Mouse (Mus musculus) lung, adult 2 months (tissue): ENCODE results near the gene Nup62.

Experiments
- CTCF ChIP-seq: fragments of 200-500 bp; IDR thresholded peaks from 2 replicates; pipeline ENCODE4 v1.5.1; 2011; ENCODE audit warnings: mild to moderate bottlenecking, low read length, control low read depth; ENCODE audit not compliant: insufficient read depth
- POLR2A ChIP-seq: fragments of 200-500 bp; IDR thresholded peaks from 2 replicates; pipeline ENCODE4 v1.6.1; 2011; ENCODE audit warnings: low read depth, mild to moderate bottlenecking, control low read depth, low read length, borderline replicate concordance; ENCODE audit errors: extremely low read depth

DNA sequence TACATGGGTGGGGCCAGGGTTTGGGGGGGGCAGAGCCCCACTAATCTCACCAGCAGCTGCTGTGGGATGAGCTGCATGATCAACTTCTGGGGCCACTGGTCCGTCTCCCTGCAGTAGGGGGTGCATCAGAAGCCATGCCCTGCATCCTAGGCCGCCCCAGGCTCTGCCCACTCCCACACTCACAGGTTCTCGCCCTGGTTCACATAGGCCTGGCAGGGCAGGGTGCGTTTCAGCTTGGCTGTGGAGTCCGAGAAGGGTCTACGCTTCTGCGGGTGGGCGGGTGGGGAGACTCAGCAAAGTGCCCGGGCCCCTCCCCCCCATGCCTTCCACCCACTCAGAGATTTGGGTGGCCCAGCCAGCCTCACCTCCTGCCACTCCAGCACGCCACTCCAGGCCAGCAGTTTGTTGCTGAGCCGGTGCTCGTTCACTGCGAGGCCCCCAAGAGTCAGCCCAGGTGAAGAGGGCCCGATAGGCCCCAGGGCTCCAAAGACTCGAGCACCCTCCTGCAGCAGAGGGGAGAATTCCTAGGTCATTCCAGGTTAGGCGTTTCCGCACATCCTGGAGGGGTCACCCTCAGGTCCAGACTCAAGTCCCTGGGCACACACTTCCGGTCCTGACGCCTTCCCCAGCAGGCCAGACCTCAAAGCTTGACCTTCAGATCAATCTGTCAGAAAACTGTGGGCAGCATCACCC, 51.3 kb downstream of the Nup62 start:
- TF ChIP-seq POLR2A = no peak
- no peak for TF ChIP-seq CTCF
